Mouse (Mus musculus) layer of hippocampus, adult 9-11 months (tissue): Measurements from ENCODE around the gene Tsc22d4.

Experiments used
- DNase-seq: peaks from one replicate; pipeline ENCODE4 v3.0.0; 2022

Tsc22d4 gene

DNA sequence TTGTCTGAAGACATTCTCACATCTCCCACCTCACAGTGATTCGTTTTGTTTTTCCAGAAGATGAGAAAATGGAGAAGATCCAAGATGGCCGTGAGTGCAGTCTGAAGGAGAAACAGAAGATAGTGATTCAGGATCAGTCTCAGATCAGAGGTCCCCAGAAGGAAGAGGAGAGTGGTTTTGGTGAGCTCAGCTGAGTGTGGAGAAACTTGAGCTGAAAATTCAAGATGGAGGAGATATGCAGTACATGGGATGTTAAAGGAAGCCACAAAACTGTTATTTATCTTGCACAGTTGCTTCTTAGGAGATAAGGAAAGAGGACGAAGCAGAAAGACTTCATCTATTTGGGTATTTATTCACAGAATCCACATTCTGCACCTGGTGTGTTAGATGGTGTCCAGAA, 55.4 kb downstream of the Tsc22d4 start:
- no peak for DNase-seq

DNA sequence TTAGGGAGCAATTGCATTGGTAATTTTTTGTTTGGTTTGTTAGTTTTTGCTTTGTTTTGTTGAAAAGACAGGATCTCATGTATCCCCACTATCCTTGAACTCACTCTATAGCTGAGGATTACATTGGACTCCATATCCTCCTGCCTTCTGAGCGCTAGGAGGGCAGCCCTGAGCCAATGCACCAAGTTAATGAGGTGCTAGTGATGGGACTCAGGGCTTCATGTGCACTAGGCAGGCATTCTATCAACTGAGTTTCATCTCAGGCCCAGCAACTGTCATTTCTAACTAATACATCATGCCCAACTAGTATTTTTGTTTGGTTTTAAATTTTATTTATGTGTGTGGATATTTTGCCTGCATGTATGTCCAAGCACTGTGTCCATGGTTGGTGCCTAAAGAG, 60.6 kb downstream of the Tsc22d4 start:
- no peak for DNase-seq

DNA sequence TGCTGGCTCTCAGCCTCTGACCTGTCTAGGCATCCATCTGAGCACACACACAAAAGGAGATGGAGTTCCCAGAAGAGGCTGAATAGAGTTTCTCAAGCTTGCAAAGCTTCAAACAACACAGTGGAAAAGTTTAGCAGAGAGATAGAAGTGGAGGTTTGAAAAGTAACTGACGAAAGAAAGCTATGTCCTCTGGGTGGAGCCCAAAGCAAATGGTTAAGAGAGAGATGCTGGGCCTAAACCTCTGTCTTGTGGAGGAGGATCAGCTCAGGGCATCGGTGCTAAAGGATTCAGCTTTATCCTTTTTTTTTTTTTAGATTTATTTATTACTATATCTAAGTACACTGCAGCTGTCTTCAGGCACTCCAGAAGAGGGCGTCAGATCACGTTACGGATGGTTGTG, 62.8 kb downstream of the Tsc22d4 start:
- no peak for DNase-seq

DNA sequence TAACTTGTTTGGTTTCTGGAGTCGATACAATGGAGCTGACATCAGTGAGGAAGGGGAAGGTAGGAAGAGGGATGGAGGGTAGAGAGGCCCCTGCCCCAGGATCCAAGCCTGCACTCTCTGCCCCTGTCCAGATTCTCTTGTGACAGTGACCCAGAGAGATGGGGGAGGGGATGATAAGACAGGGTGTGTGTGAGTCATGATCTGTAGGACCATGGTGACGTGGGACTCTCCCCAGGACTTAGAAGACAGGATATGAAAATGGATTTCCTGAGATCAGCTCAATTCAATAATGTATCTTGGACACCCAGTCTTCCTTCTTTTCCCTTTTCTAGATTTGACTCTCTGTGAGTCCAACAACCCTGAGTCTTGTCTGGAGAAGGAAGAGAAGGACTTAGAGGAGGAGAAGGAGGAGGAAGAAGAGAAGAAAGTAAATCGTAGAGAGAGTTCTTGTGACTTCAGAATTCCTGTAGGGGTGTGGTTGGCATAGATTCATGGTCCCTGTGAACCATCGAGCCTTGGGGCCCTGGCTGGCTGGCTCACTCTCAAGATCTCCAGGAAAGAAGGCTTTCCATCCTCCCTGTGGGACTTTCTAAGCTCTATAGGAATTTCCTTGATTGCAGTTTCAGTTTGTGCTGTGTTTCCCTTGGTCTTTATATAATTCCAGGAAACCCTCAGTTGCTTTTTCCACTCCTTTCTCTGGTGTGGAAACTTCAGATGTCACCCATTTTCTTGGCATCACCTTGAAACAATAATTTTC, 72.1 kb downstream of the Tsc22d4 start:
- DNase-seq: no peak
